Mouse (Mus musculus) layer of hippocampus, postnatal 25 days (tissue): ENCODE results near the gene Klhl6. TPM values are rescaled to one million over a fixed set of nuclear protein-coding genes. Genes with fewer than 3 reads are reported as not detected.
"Not testable (repeated sequence)": the region's sequence is repeated elsewhere in the genome, so short reads cannot be mapped to it uniquely, and the experiment has no call there.

Experiments used
- DNase-seq, 2 experiments: peaks; one replicate each; pipeline ENCODE4 v3.0.0; 2022; ENCODE audit warnings: mixed read lengths in 2 of 2, low spot score in 1 of 2; ENCODE audit errors: extremely low spot score in 1 of 2
- total RNA-seq, 2 experiments: library from RNA; stranded (reverse); gene quantifications; 2 replicates each; pipeline ENCODE4 v1.2.3; 2021

The Klhl6 gene
- 1 to 10 TPM; 1.3 to 1.6 TPM for total RNA-seq

GRCm38 (mm10) chr16:19982537-19983257, at the start of gene Klhl6:
Gene Klhl6 (minus strand): TSS chr16:19983037.
- no peak for DNase-seq

GRCm38 (mm10) chr16:20027241-20027640, 44.4 kb upstream of the Klhl6 start:
- not testable (repeated sequence) for DNase-seq

- no peak for DNase-seq
Measured at GRCm38 (mm10) chr16:20022821-20023220, 40.0 kb upstream of the Klhl6 start.

GRCm38 (mm10) chr16:20021848-20022247, 39.0 kb upstream of the Klhl6 start:
- no peak for DNase-seq

GRCm38 (mm10) chr16:20012647-20013046, 29.8 kb upstream of the Klhl6 start:
- DNase-seq, result no peak

- DNase-seq, result no peak
Measured at GRCm38 (mm10) chr16:20006066-20006465, 23.2 kb upstream of the Klhl6 start.

GRCm38 (mm10) chr16:20000286-20000685, 17.4 kb upstream of the Klhl6 start:
- not testable (repeated sequence) for DNase-seq

GRCm38 (mm10) chr16:19997616-19998015, 14.8 kb upstream of the Klhl6 start:
- DNase-seq, result no peak

GRCm38 (mm10) chr16:19996913-19997312, 14.1 kb upstream of the Klhl6 start:
- DNase-seq, result not testable (repeated sequence)

- DNase-seq, result no peak
Measured at GRCm38 (mm10) chr16:19995818-19996217, 13.0 kb upstream of the Klhl6 start.

GRCm38 (mm10) chr16:19993278-19993677, 10.4 kb upstream of the Klhl6 start:
- DNase-seq, result no peak

GRCm38 (mm10) chr16:19990536-19990935, 7.7 kb upstream of the Klhl6 start:
- no peak for DNase-seq

- DNase-seq, result no peak
Measured at GRCm38 (mm10) chr16:19987589-19987988, 4.8 kb upstream of the Klhl6 start.

- DNase-seq, result no peak
Measured at GRCm38 (mm10) chr16:19984884-19985643, 2.2 kb upstream of the Klhl6 start.

GRCm38 (mm10) chr16:19983559-19983958, 722 bp upstream of the Klhl6 start:
- DNase-seq, result no peak

GRCm38 (mm10) chr16:19981684-19982083, 1.2 kb downstream of the Klhl6 start:
- no peak for DNase-seq

- no peak for DNase-seq
Measured at GRCm38 (mm10) chr16:19981006-19981405, 1.8 kb downstream of the Klhl6 start.

GRCm38 (mm10) chr16:19979755-19980154, 3.1 kb downstream of the Klhl6 start:
- DNase-seq, result no peak

- DNase-seq, result no peak
Measured at GRCm38 (mm10) chr16:19977282-19977681, 5.6 kb downstream of the Klhl6 start.

GRCm38 (mm10) chr16:19976825-19977224, 6.0 kb downstream of the Klhl6 start:
- DNase-seq, result no peak

GRCm38 (mm10) chr16:19975432-19975831, 7.4 kb downstream of the Klhl6 start:
- DNase-seq, result no peak

GRCm38 (mm10) chr16:19973480-19973879, 9.4 kb downstream of the Klhl6 start:
- no peak for DNase-seq
